Mouse (Mus musculus): ENCODE measurements around the gene Plekhg4.

The Plekhg4 gene

DNA sequence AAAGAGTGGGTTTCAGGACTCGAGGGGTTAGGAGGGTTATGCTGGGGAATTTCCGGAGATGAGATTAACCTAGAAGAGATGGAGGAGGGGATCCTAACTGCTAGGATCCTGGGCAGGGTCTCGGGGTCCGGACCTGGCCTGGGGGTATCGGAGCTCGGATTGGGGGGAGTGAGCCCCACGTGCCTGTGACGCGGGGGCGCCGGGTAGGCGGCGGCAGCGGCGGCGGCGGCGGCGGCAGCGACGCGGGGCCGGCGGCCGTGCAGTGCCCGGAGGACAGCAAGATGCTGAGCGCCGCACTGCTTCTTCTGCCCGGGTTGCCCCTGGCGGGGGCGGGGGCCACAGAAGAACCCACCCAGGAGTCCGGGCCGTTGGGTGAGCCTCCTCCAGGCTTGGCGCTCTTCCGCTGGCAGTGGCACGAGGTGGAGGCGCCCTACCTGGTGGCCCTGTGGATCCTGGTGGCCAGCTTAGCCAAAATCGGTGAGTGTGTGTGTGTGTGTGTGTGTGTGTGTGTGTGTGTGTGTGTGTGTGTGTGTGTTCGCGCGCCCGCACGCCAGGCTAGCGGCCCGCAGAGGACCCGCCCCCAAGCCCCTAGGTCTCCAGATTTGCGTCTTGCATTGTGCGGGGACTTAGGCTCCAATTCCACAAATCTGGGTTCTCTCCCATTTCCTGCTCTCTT, 23.8 kb upstream of the Plekhg4 start:
- peak; percentile 59 for DNase-seq (ENCODE audit: low spot score)

DNA sequence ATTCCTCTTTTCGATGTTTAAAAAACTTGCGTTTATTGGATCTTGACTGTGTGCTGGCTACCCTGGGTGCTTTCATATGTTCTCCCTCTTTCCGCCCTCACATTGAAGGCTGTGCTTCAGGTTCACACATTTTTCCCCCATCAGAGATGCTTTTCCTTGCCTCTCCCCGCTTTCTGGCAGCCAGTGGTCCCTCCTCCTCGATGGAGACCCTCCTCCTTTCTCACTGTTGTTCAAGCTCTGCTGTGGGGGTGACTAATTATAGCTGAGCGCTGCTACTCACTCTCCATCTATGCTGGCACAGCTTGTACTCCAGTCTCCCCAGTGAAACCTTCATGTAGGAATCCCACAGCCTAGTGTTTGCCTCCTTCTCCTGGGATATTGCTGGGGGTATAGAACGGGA, 22.9 kb upstream of the Plekhg4 start:
- DNase-seq (ENCODE audit: low spot score): no peak

DNA sequence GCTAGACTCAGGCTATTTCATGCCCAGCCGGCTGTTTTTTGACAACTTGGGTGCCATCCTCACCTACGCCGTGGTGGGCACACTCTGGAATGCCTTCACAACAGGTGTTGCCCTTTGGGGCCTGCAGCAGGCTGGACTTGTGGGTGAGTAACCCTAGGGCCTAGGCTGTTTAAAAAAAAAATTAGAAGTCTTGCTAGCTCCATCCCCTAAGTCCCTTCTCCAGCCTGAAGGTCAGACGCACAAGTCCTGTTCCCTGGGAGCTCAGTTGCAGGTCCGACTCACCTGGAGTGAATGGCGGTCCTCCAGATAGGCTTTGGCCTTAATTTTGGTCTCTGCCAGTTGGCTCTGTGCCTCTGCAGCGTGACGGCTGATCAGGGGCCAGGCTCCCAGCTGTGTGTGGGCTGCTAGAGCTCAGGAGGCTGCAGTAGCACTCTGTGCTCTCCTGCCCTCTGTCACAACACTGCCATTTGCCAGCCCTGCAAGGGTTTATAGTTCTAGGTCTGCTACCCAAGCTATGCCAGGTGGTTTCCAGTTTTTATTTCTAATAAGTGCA, 19.4 kb upstream of the Plekhg4 start:
- DNase-seq (ENCODE audit: low spot score): no peak

DNA sequence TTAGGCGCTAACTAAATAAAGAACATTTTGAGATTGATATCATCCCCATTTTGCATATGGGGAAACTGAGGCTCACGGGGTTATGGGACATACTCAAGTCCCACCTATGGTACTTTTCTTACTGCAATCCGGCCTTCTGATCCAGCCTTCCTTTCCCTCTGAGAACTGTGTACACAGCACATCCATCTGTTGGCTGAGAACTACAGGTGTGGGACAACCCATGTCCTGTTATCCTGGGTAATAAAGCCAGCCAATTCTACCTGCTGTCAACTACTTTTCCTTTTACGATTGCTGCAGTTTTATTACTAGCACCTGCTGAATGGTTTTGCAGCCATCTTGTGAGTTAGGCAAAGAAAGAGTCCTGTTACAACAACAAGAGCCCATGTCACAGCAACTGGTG, 18.5 kb upstream of the Plekhg4 start:
- no peak for DNase-seq (ENCODE audit: low spot score)

DNA sequence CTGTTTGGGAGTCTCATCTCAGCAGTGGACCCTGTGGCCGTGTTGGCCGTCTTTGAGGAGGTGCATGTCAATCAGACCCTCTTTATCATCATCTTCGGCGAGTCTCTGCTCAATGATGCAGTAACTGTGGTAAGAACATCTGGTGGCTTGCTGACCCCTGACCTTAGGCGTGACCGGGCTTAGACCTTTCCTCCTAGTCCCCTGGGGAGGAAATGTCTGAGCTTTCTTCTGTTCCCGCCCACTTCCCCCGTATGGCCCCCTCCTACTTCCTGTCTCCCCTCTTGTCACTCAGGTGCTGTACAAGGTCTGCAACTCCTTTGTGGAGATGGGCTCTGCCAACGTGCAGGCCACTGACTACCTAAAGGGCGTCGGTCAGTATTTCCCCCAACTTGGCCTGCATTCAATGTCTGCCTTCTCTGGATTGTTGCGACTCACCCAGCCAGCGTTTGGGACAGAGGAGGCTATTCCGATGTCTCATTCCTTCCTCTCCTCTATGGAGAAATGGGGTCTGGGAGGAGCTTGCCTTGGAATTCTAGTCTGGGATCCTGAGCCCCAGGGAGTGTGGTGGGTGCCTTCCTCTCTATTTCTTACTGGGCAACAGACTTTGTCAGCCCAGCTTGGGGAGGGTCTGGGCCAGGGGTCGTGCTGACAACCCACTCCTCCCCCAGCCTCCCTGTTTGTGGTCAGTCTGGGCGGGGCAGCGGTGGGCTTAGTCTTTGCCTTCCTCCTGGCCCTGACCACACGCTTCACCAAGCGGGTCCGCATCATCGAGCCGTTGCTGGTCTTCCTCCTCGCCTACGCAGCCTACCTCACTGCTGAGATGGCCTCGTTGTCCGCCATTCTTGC, 17.7 kb upstream of the Plekhg4 start:
- DNase-seq (ENCODE audit: low spot score): no peak

DNA sequence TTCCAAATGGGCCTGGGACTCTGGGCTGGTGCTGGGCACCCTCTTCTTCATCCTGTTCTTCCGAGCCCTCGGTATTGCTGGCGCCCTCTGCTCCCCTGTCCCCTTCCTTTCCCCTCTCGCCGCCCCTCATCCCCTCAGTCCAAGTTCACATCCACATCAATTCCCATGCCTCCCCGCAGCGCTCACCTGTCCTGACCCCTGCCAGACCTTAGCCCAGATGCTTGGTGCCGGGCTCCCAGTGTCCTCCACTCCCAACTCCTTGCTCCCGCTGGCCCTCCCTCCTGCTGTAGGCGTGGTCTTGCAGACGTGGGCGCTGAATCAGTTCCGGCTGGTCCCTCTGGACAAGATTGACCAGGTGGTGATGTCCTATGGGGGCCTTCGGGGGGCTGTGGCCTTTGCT, 16.4 kb upstream of the Plekhg4 start:
- DNase-seq (ENCODE audit: low spot score): no peak

DNA sequence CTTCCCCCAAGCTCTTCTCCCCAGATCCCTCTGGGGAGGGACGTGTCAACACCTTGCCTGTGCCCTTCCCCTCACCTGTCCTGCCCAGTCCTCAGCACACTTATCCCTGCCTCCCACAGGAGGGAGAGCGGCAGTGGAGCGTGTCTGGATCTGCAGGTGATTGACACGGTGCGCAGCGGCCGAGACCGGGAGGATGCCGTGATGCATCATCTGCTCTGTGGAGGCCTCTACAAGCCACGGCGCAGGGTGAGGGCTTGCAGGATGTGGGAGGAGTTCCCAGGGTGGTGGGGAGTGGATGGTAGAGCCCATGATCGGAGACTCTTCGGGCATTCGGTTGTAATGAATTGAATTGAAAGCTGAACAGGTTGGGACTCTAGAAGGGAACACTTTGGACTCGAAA, 13.9 kb upstream of the Plekhg4 start:
- no peak for DNase-seq (ENCODE audit: low spot score)

DNA sequence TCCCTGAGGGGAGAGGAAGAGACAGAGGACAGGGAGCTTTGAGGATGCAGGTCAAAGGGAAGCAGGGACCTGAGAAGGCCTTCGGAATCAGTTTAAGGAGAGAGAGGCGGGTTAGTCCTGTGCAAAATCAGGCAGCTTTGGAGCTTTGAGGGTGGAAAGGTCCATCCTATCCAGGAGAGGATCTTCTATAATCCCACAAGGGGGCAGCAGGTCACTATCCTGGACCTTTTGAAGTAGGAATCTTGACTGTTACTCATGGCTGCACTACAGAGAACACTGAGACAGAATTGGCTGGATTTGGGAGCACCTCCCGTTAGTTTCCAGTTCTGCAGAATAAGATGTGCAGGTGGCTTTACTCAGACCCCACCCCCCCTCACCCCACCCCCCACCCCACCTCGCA, 13.4 kb upstream of the Plekhg4 start:
- DNase-seq (ENCODE audit: low spot score): peak; percentile 88

DNA sequence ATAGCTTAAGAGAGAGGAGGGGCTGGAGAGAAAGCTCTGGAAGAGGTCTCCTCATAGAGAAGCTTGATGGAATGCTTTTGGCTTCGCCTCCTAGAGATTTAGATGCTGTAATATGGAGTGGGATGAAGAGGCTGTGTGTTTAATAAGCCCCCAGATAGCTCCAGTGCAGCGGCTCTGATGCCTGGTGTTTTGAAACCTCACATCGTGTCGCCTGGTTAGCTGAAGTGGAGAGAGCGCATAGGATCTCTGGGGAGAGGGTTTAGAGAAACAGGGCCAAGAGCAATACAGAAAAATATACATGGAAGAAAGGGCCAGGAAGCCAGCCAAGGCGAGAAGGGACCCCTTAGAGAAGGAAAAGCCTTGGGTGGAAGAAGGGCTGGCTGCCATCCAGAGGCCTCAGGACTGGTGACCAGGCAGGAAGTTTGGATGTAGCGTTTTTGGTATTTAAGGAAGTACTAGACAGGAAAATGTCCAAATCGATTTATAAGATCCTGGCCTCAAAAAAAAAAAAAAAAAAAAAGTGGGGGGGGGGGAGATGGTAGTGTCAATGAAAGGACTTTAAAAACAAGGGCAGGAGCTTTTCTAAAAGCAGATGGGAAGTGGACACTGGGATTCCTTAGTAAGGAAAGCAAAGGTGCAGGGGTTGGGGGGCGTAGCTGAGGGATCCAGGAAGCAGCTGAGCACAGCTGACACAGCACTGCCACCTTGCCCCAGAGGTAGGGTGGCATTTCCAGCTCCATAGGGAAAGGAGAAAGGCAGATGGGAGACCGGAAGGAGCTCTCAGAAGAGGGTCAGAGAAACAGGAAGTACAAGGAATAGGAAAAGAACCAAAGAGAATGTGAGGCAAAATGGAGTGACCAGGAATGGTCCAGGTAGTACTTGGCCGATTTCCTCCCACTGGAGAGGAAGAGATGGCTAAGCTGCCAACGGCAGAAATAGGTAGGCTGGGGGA, 11.0 kb upstream of the Plekhg4 start:
- no peak for DNase-seq (ENCODE audit: low spot score)

DNA sequence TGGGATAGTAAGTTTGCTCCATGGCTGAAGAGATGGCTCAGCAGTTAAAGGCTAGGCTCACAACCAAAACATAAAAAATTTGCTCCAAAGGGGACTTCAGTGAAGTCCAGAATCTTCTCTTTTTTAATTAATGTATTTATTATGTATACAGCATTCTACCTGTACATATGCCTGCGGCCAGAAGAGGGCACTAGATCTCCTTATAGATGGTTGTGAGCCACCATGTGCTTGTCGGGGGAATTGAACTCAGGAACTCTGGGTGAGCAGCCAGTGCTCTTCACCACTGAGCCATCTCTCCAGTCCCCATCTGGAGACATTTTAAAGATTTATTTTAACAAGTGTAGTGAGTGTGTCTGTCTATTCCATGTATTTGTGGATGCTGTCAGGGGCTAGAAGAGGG, 6.0 kb upstream of the Plekhg4 start:
- DNase-seq (ENCODE audit: low spot score): peak; percentile 51

DNA sequence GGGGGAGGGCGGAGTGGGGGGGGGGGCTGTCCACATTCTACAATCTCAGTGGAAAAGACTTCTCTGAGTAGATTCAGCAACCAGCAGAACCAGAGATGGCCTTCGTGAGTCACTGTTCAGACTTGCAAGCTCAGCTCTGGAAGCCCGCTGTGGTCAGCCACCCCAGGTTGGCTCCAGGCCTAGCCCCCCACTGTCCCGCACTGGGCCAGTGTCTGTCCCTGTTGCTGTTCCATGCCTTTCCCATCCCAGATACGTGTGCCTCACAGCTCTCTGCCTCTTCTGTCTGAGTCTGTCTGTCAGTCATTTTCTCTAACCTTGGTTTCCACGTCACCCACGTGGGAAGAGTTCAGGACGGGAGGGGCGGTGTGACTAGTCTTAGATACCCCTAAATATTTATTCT, 601 bp upstream of the Plekhg4 start:
- DNase-seq (ENCODE audit: low spot score): no peak

DNA sequence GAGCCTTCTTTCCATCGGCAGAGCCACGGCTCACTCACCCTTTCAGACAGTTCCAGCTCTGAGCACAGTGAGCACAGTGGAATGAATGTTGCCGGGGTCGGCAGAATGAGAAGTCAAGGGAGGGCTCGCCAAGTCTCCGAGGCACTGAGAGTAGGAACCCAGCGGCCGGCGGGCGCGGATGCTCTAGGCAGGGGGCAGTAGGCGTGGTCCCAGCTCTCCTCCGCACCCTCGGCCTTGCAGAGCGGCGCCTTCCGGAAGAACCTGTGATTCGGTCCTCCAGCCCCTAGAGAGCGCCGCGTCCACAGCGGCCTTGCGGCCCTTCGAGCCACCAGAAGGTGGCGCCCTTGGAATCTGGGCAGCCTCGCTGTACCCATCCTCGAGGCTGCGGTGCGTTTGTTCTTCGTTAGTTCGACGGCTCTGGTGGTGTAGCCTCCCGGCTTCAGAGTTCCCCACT, 1.5 kb downstream of the Plekhg4 start:
- DNase-seq (ENCODE audit: low spot score): no peak

DNA sequence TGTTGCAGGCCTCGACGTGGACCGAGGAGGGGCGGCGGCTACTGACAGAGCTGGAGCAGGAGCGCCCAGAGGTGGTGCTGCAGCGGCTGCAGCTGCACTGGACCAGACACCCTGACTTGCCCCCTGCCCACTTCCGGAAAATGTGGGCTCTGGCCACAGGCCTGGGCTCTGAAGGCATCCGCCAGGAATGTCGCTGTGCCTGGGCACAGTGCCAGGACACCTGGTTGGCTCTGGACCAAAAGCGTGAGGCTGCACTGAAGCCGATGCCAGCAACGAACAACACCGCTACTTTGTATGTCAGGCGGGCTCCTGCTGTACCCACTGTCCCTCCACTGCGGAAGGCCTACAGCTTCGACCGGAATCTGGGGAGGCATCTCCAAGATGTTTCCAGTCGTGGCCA, 5.6 kb downstream of the Plekhg4 start:
- peak; percentile 72 for DNase-seq (ENCODE audit: low spot score)

DNA sequence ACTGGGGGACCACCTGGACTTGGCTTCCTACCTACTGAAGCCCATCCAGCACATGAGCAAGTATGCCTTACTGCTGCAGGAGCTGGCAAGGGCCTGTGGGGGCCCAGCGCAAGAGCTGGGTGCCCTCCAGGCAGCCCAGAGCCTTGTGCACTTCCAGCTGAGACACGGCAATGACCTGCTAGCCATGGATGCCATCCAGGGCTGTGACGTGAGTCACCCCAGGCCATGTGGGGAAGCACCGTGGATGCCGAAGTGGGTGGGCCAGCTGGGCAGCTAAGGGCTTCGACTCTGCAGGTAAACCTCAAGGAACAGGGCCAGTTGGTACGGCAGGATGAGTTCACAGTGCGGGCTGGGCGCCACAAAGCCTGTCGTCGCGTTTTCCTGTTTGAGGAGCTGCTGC, 7.2 kb downstream of the Plekhg4 start:
- no peak for DNase-seq (ENCODE audit: low spot score)

DNA sequence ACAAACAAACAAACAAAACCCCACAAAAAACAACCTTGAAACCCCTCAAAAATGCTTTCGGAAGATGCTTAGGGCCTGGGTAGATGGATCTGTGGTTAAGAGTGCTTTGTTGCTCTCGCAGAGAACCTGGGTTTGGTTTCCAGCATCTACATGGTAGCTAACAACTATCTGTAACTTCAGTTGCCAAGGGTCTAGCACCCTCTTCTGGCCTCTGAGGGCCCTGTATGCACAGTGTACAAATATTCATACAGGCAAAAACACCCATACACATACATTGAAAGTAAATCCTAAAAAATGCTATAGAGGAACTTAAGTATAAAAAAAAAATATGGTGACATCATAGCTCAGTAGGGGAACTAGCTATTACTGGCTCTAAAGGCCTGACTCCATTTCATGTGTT, 11.0 kb downstream of the Plekhg4 start:
- no peak for DNase-seq (ENCODE audit: low spot score)

DNA sequence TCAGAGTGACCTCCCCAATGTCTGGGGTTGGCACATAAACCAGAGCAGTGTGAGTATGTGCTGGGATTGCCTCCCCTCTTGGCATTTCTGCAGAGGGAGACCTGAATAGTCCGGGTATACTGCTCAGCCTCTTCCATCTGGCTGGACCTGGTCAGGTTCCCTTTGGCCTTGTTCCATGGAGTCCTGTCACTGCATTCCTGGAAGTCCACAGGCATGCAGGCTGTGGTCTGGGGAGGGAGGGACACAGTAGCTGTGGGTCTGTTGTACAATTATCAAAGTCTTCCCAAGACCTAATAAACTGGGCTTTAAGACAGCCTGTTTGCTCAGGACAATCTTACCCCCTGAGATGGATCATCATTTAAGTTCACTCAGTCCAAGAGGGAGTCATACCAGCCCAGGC, 14.1 kb downstream of the Plekhg4 start:
- DNase-seq (ENCODE audit: low spot score): no peak

DNA sequence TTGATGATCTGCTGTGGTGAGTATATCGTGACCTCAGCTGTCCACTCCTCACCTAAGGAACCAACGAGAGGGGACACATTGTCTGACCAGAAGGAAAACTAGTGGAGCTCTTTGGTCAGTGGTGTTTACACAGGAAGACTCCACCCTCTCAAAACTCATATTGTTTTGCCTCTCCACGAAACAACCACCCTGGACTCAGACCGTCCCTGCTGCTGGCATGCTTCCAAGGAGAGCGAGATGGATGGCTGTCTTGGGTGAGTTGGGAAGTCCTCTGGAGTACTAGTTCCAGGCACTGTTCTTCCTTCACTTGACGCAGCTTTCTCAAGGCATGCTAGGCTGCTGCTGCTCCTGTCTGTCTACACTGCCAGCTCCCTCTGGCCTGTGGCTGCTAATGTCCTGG, 16.0 kb downstream of the Plekhg4 start:
- DNase-seq (ENCODE audit: low spot score): no peak

DNA sequence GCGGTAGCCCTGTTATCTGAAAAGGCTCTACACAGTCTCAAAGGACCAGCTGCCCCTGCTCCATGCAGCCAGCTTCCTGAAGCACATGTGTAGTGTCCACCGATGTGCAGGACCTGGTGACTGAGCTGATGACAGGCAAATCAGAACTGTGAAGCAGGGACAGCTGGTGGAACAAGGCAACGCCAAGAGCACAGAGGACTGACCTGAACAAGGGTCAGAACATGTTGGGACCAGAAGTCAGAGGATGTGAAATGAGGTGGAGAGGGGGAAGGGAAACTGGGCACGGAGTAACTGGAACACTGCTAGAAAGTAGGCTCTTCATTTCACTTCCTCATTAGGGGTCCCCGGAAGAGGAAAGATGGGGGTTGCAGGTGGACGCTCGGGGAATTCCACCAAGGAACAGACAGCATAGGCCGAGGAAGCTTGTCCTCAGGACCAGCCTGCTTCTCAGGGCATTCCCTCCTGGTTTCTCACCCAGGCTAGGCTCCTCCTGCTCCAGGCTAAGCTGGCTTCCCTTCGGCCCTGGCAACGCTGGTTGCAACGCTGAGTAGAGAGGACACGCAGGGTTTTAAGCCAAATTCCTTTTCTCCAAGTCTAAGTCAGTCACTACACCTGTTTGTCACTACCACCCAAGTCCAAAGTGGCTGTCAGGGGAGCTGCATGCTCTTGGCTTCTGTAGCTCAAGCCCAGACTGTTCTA, 20.2 kb downstream of the Plekhg4 start:
- DNase-seq (ENCODE audit: low spot score): no peak

DNA sequence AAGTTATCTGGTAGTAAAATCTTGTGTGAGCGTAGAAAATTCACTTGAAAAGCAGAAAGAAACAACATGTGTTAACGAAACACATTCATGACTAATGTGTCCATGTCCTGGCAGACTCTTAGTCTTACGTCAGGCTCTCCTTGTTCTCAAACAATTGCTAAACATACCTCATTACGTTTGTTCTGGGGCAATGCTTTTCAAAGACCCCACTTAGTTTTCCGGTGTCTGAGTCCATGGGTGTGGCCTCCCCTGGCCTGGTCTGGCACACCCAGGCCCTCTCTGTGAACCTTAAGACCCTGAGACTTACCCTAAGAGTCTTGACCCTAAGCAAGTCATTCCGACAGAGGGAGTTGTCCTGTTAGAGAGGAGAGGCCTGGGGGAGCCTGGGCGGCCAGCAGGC, 20.8 kb downstream of the Plekhg4 start:
- DNase-seq (ENCODE audit: low spot score): no peak

DNA sequence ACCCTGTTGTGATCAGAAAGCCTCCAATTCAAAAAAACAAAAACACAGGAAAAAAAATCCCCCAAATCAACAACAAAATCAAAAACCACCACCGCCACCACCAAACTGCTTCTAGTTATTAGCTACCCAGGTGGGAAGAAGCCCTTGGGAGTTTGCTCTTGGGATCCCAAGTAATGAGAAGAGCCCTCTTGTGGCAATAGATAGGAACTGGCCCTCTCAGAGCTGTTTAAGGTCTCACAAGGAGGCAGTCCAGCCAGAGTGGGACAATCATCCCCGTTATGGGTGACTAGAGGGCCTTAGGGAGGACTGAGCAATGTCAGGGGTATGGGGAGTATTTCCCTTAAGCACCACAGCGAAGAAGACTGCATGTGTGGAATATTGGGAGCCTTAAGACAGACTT, 24.7 kb downstream of the Plekhg4 start:
- peak; percentile 59 for DNase-seq (ENCODE audit: low spot score)

DNA sequence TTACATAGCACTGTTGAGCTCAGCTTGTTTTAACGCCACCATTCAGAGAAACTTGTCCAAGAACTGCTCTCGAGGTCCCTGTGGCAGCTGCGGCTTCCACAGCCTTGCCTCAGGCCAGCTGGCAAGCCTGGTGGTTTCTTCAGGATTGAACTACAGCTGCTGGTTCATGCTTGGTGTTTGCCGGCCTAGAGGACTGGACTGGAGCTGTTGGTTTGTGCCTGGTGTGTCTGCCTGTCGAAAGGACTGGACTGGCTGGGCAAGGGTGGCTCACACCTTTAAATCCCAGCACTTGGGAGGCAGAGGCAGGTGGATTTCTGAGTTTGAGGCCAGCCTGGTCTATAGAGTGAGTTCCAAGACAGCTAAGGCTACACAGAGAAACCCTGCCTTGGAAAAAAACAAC, 26.9 kb downstream of the Plekhg4 start:
- DNase-seq (ENCODE audit: low spot score): no peak

DNA sequence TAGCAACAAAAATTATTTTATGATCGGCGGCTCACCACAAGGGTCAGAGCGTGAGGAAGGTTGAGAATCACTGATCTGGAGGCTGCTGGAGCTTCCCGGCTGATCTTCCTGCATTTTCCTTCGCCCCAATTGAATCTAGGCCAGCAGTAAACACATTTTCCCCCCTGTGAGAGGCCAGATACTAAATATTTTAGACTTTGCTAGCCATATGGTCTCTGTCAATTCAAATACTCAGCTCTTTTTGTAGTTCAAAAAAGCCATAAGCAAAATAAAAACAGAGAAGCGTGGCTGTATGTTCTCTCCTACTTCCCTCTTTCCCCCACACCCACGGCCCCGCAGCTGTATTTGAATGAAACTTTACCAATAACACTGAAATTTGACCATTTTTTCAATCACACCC, 30.4 kb downstream of the Plekhg4 start:
- no peak for DNase-seq (ENCODE audit: low spot score)
